Mouse (Mus musculus): ENCODE data around the gene Dppa5a. TPM values are rescaled to one million over a fixed set of nuclear protein-coding genes. Genes with fewer than 3 reads are reported as not detected.
"Not testable (repeated sequence)": the region's sequence is repeated elsewhere in the genome, so short reads cannot be mapped to it uniquely, and the experiment has no call there.

The Dppa5a gene
- polyA plus RNA-seq, 1 experiment from 2014 or later, result 0.25 TPM

DNA sequence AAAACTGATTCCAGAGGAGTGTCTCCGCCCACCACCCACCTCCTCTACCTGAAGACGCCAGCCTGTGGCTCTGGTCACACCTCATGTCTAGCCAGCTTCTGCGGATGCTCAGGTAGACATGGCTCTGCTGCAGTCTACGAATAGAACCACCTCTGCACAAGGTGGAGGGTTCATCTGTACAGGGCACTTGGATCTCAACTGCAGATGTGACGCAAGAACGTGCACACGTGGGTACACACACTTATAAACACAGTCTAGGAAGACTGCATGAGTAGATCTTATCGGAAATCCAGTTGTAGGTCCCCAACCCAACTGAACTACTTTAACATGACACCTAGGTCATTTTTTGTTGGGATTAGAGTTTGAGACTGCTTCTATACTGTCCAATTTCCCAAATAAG is 12.4 kb downstream of the Dppa5a start, which contains the start of gene Gsta2:
Gsta2 (minus strand) TSS at position 178 of the 400 bp plus-strand sequence.
- H3K4me2 ChIP-seq, result no peak within 1 kb of the TSS
- H3K27me3 ChIP-seq (ENCODE audit: control insufficient read depth, insufficient read depth, low read length), result no peaks in the 10 kb centered on the region
- no peak within 1 kb of the TSS for H3K9ac ChIP-seq (ENCODE audit: low read length)
- no peak within 1 kb of the TSS for H3K27ac ChIP-seq (ENCODE audit: low read depth, low read length)
- DNase-seq (ENCODE audit: low spot score, missing footprints) (no peak), ATAC-seq (ENCODE audit: low FRiP score) (no peak)
- H3K9me3 ChIP-seq (ENCODE audit: control insufficient read depth, low read length), result no peaks in the 10 kb centered on the region
- WGBS, result 90% methylated on average over 8 of the region's 8 CpGs
- no peaks in the 10 kb centered on the region for H3K4me1 ChIP-seq (ENCODE audit: control insufficient read depth, insufficient read depth, low read length)
- no peak within 1 kb of the TSS for H3K4me3 ChIP-seq (ENCODE audit: low read depth, low read length)
- no peaks in the 10 kb centered on the region for H3K36me3 ChIP-seq (ENCODE audit: control insufficient read depth, insufficient read depth, low read length)

DNA sequence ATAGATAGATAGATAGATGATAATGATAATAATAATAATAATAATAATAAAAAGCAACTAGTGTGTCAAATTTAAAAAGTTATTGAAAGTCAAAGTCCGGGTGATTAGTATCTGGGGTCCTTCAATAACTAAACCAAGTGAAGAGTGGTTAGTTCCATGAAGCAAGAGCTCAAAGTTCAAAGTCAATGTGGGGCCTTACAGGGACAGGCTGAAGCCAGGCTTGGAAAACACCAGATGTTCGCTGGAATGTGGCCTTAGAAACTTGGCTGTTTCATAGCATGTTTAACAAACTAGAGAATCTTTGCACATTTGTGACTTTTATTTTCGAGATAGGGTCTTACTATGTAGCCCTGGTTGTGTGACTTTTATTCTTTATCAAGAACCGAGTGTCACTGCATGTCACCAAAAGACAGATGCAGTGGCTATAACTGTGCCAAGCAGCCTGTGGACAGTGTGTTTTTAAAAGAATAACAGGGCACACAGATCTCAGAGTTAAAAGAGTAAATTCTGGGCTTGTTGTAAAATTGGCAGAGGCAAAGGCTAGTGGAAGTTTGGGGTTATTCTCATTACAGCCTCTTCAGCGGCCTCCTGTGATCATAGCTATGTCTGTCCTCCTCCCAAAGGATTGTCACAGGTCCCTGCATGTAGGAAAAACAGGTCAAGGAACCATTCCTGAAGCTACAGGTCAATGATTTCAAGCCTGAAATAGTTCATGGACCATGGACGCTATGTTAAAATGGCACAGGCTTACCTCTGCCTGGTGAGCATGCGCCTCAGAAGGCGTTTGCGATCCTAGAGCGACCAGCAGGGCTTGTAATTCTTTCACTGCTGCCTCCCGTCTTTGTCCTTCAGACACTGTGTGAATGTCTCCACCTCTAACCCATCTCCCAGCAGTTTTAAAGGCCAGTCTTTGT is 13.1 kb downstream of the Dppa5a start:
- no peaks in the 10 kb centered on the region for H3K36me3 ChIP-seq (ENCODE audit: control insufficient read depth, insufficient read depth, low read length)
- H3K27me3 ChIP-seq (ENCODE audit: control insufficient read depth, insufficient read depth, low read length), result no peaks in the 10 kb centered on the region
- no peak overlapping the region for H3K9ac ChIP-seq (ENCODE audit: low read length)
- no peaks in the 10 kb centered on the region for H3K4me1 ChIP-seq (ENCODE audit: control insufficient read depth, insufficient read depth, low read length)
- H3K9me3 ChIP-seq (ENCODE audit: control insufficient read depth, low read length), result no peaks in the 10 kb centered on the region
- DNase-seq (ENCODE audit: low spot score, missing footprints) (no peak), ATAC-seq (ENCODE audit: low FRiP score) (no peak)
- WGBS, result 86% methylated on average over 11 of the region's 11 CpGs
- H3K4me3 ChIP-seq (ENCODE audit: low read depth, low read length), result no peak overlapping the region
- H3K27ac ChIP-seq (ENCODE audit: low read depth, low read length), result no peak overlapping the region
- no peak overlapping the region for H3K4me2 ChIP-seq

DNA sequence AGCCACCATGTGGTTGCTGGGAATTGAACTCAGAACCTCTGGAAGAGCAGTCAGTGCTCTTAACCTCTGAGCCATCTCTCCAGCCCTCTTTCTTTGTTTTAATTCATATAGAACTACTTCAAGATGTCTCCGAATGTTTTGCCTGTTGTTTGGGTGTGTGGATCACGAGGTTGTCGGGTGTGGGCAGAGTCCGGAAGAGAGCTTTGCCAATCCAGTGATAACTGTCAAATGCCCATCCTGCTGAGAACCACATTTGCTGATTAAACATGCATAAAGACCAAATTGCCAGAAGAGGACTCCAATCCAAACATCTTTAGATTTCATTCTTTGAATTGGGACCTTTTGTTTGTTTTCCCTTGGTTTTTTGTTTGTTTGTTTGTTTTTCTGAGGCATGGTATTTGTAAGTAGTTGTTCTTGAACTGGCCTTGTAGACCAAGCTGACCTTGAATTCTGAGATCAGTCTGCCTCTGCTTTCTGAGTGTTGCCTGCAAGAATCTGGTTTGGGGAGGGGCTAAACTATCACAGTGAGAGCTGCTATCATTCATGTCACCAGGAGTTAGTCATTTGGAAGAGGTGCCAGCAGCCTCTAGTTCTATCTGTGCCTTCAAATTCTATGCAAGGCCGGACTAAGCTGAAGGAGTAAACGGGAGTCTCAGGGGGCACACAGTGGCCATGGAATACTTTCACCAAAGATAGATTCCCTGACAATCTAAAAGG is 16.3 kb downstream of the Dppa5a start:
- H3K27ac ChIP-seq (ENCODE audit: low read depth, low read length), result no peak overlapping the region
- no peak for ATAC-seq (ENCODE audit: low FRiP score)
- 85% methylated on average over 6 of the region's 6 CpGs for WGBS

DNA sequence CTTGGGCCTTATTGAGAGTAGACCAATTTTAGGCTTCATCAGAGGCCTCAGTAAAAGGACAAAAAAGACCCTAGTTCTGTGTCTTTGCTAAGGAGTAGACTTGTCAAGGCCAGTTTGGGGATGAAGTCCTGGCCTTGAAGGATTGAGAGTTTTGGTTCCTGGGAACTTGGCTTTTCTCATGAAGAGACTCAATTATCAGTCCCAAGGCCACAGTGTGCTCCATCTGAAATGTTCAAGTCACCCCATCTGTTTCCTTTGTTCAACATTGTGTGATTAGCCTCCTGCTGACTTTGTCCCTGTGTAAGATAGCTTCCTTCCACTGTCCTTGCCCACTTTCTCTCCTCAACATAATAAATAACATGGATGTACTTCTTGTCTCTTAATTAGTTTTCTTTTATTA is 18.0 kb downstream of the Dppa5a start:
- H3K4me2 ChIP-seq; ATAC-seq (ENCODE audit: low FRiP score); H3K9ac ChIP-seq (ENCODE audit: low read length); H3K27ac ChIP-seq (ENCODE audit: low read depth, low read length); H3K36me3 ChIP-seq (ENCODE audit: control insufficient read depth, insufficient read depth, low read length); H3K4me3 ChIP-seq (ENCODE audit: low read depth, low read length); H3K27me3 ChIP-seq (ENCODE audit: control insufficient read depth, insufficient read depth, low read length); DNase-seq (ENCODE audit: low spot score, missing footprints); H3K4me1 ChIP-seq (ENCODE audit: control insufficient read depth, insufficient read depth, low read length); H3K9me3 ChIP-seq (ENCODE audit: control insufficient read depth, low read length): not testable (repeated sequence)

More for the DNA sequence above, 16.3 kb downstream of the Dppa5a start:
- H3K27me3 ChIP-seq (ENCODE audit: control insufficient read depth, insufficient read depth, low read length), result no peaks in the 10 kb centered on the region
- no peaks in the 10 kb centered on the region for H3K4me1 ChIP-seq (ENCODE audit: control insufficient read depth, insufficient read depth, low read length)
- DNase-seq (ENCODE audit: low spot score, missing footprints), result no peak
- no peak overlapping the region for H3K4me3 ChIP-seq (ENCODE audit: low read depth, low read length)
- no peak overlapping the region for H3K4me2 ChIP-seq
- no peaks in the 10 kb centered on the region for H3K9me3 ChIP-seq (ENCODE audit: control insufficient read depth, low read length)
- no peak overlapping the region for H3K9ac ChIP-seq (ENCODE audit: low read length)
- no peaks in the 10 kb centered on the region for H3K36me3 ChIP-seq (ENCODE audit: control insufficient read depth, insufficient read depth, low read length)

DNA sequence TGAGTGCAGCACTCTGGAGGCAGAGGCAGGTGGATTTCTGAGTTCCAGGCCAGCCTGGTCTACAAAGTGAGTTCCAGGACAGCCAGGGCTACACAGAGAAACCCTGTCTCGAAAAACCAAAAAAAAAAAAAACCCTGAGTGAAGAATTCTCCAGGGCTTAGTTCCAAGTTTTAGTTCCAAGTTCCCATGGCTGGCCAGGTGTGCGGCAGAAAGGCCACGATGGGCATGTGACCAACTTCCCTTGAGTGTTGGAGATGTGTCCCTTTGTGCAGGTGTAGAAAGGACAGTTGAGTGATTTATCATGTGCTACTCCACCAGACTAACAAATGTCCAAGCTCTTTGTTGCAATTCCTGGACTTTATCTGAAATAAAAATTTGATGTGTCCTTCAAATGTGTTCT is 18.8 kb downstream of the Dppa5a start:
- not testable (repeated sequence) for H3K4me2 ChIP-seq; H3K4me1 ChIP-seq (ENCODE audit: control insufficient read depth, insufficient read depth, low read length); ATAC-seq (ENCODE audit: low FRiP score); H3K27ac ChIP-seq (ENCODE audit: low read depth, low read length); H3K36me3 ChIP-seq (ENCODE audit: control insufficient read depth, insufficient read depth, low read length); H3K9me3 ChIP-seq (ENCODE audit: control insufficient read depth, low read length); H3K4me3 ChIP-seq (ENCODE audit: low read depth, low read length); H3K9ac ChIP-seq (ENCODE audit: low read length); H3K27me3 ChIP-seq (ENCODE audit: control insufficient read depth, insufficient read depth, low read length); DNase-seq (ENCODE audit: low spot score, missing footprints)
- WGBS, result 82% methylated on average over 3 of the region's 3 CpGs

DNA sequence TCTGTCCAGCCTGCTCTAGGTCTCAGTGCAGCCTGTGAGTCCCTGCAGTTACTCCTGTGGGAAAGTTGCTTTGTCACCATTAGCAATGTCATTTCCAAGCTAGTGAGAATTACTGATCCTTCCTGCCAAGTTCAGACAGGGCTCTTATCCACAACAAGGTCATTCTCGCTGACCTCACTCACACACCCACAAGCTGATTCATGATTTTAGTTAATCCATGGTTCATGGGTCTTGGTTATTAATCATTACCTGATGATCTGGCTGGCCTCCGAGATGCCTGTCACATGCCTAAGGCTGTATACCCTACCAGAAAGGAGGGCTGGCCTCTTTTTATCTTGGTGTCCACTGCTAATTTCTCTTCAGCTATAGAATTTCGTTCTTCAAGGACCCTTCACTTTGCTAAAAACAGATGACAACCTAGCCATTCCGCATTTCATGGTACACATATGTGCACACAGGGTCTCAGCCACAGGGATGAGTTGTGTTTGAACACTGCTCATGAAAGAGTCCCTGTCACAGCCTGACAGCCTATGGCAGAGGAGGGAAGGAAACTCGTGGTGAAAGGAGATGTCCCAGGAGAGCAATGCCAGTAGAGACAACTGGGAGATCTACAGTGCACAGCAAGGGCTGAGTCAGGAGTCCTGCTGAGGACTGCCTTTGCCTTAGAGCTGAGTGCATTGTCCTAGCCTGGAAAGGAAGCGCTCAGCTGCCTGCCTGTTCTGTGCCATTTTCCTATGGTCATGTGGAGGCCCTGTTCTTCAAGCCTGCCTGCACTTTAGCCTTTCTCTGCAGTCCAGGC is 19.6 kb downstream of the Dppa5a start:
- H3K9me3 ChIP-seq (ENCODE audit: control insufficient read depth, low read length); H3K27me3 ChIP-seq (ENCODE audit: control insufficient read depth, insufficient read depth, low read length); H3K9ac ChIP-seq (ENCODE audit: low read length); H3K4me1 ChIP-seq (ENCODE audit: control insufficient read depth, insufficient read depth, low read length); DNase-seq (ENCODE audit: low spot score, missing footprints); H3K27ac ChIP-seq (ENCODE audit: low read depth, low read length); H3K36me3 ChIP-seq (ENCODE audit: control insufficient read depth, insufficient read depth, low read length); H3K4me2 ChIP-seq; H3K4me3 ChIP-seq (ENCODE audit: low read depth, low read length); ATAC-seq (ENCODE audit: low FRiP score): not testable (repeated sequence)
- 74% methylated on average over 6 of the region's 6 CpGs for WGBS

DNA sequence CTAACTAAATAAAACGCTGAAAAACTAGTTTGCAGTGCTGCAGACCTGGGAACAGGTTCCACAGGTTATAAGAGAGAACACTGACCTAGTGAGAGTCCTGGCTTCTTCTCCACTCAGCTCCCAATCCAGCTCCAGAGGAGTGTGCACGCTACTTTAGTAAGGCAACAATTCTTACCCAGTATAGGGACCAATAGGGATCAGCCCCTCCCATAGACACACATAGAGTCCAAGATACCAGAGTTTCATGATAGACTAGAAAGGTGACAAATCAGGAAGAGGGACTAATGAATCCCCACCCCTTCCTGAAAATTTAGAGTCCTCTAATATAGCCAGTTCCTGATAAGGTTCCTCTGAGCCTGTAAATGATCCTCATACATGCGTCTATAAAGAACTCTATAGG is 21.0 kb downstream of the Dppa5a start:
- Histone ChIP-seq H3K27ac (ENCODE audit: low read depth, low read length) (no peak overlapping the region), H3K4me1 (ENCODE audit: control insufficient read depth, insufficient read depth, low read length) (no peaks in the 10 kb centered on the region), H3K4me2 (no peak overlapping the region), H3K9ac (ENCODE audit: low read length) (no peak overlapping the region), H3K9me3 (ENCODE audit: control insufficient read depth, low read length) (no peaks in the 10 kb centered on the region), H3K36me3 (ENCODE audit: control insufficient read depth, insufficient read depth, low read length) (no peaks in the 10 kb centered on the region), H3K4me3 (ENCODE audit: low read depth, low read length) (no peak overlapping the region), H3K27me3 (ENCODE audit: control insufficient read depth, insufficient read depth, low read length) (no peaks in the 10 kb centered on the region)
- 72% methylated on average over 3 of the region's 3 CpGs for WGBS
- ATAC-seq (ENCODE audit: low FRiP score) (no peak), DNase-seq (ENCODE audit: low spot score, missing footprints) (no peak)

DNA sequence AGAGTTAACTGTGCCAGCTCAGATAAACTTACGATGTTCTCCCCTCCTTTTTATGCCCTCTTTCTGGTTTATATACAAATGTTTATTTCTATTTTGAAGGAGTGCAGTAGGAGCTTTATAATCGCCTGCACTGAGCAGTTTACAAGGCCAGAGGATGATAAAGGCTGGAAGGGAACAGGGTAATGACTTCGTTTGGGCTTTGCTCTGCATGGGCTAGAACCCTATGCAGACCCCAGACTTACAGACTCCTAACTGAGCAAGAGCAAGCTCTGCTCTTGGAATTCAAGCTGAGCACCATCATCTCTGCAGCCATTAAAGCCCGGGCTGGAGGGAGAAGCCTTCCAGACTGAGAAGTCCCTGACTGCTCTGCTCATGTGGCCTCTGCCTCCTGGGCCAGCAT is 22.7 kb downstream of the Dppa5a start:
- not testable (repeated sequence) for H3K9ac ChIP-seq (ENCODE audit: low read length); ATAC-seq (ENCODE audit: low FRiP score); H3K4me3 ChIP-seq (ENCODE audit: low read depth, low read length); H3K4me2 ChIP-seq; H3K4me1 ChIP-seq (ENCODE audit: control insufficient read depth, insufficient read depth, low read length); H3K9me3 ChIP-seq (ENCODE audit: control insufficient read depth, low read length); H3K27ac ChIP-seq (ENCODE audit: low read depth, low read length); H3K36me3 ChIP-seq (ENCODE audit: control insufficient read depth, insufficient read depth, low read length); H3K27me3 ChIP-seq (ENCODE audit: control insufficient read depth, insufficient read depth, low read length); DNase-seq (ENCODE audit: low spot score, missing footprints)
- 74% methylated on average over 4 of the region's 4 CpGs for WGBS
